Mouse (Mus musculus) bone marrow, adult 2 months (tissue): Measurements from ENCODE around the gene Aebp2. TPM values are rescaled to one million over a fixed set of nuclear protein-coding genes. Genes with fewer than 3 reads are reported as not detected.
"Not testable (repeated sequence)": the region's sequence is repeated elsewhere in the genome, so short reads cannot be mapped to it uniquely, and the experiment has no call there.

Experiments used
- H3K27ac ChIP-seq: fragments of 200-500 bp; 2 replicates; pipeline ENCODE4 v1.5.1; 2012; ENCODE audit warnings: low read depth, mild to moderate bottlenecking, control low read depth, inconsistent platforms, low read length; ENCODE audit not compliant: control insufficient read depth, poor library complexity, insufficient read depth
- H3K4me1 ChIP-seq: fragments of 200-500 bp; 2 replicates; pipeline ENCODE4 v1.6.1; 2011; ENCODE audit warnings: low read length; ENCODE audit not compliant: control insufficient read depth, insufficient read depth
- H3K4me3 ChIP-seq: fragments of 200-500 bp; replicated peaks from 2 replicates; pipeline ENCODE3; 2011; ENCODE audit warnings: mild to moderate bottlenecking, low read depth, low read length, control low read depth; ENCODE audit not compliant: control insufficient read depth
- CTCF ChIP-seq: fragments of 200-500 bp; IDR thresholded peaks from 2 replicates; pipeline ENCODE4 v1.5.1; 2011; ENCODE audit warnings: low read length, control low read depth; ENCODE audit not compliant: control insufficient read depth, insufficient read depth
- POLR2A ChIP-seq: fragments of 200-500 bp; IDR thresholded peaks from 2 replicates; pipeline ENCODE4 v1.6.1; 2011; ENCODE audit warnings: low read depth, mild to moderate bottlenecking, control low read depth, low read length, borderline replicate concordance; ENCODE audit not compliant: control insufficient read depth
- WGBS: fragments of 180-500 bp; shearing (Covaris S2); methylation state at CpG from one replicate; pipeline ENCODE4 v1.1.7; 2018; 5-methylcytosine and 5-hydroxymethylcytosine counted together
- polyA plus RNA-seq: library from polyadenylated mRNA; stranded (reverse); fragments of >200 nt; gene quantifications from 2 replicates; pipeline ENCODE4 v1.2.4, GENCODE M21; 2011; ENCODE audit warnings: low replicate concordance; ENCODE audit not compliant: missing spikeins, insufficient read depth, insufficient read length

Aebp2 gene
- polyA plus RNA-seq, 1 experiment: 12.2 TPM

- no peak for TF ChIP-seq POLR2A
- no peak for TF ChIP-seq CTCF
- Histone ChIP-seq H3K4me3 (no peak overlapping the region), H3K27ac (no peak overlapping the region), H3K4me1 (no peaks in the 10 kb centered on the region)
- 92% methylated on average over 4 of the region's 4 CpGs for WGBS
Measured at GRCm38 (mm10) chr6:140601175-140601574, 21.3 kb upstream of the Aebp2 start.

DNA sequence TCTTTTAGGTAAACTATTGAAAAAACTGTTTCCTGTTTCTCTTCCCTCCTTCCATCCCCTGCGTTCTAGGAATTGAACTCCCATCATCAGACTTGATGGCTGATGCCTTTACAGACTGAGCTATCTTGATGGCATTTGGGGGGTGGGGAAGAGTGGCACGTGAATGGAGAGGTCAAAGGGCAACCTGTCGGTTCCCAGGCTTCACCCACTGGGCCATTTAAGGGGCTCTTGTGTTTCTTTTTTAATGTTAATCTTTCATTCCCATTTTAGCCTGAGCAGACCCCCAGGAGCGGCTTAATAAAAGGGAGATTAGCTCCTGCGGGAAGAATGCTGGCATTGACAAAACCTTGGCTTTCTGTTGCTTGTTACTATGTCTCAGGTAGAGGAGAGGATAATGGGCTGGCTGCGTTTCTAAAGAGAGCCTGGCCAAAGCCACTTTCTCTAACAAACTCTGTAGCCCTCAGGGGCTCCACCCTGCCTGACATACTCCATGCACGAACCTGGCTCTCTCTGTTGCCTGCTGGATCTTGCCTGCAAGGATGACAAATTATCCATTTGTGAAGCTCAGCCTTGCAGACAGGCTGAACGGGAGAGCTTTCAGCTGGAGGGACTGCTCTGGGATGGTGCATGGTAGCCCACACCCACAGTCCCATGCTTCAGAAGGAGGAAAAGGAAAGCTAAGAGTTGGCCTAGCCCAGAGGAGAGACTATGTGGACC lies 19.1 kb upstream of the Aebp2 start:
- 80% methylated on average over 8 of the region's 8 CpGs for WGBS
- TF ChIP-seq POLR2A (no peak), CTCF (no peak)

GRCm38 (mm10) chr6:140605173-140605572 lies 17.3 kb upstream of the Aebp2 start:
- WGBS: 81% methylated on average over 5 of the region's 5 CpGs
- not testable (repeated sequence) for H3K4me1 ChIP-seq, H3K27ac ChIP-seq, H3K4me3 ChIP-seq

More for the DNA sequence above, 19.1 kb upstream of the Aebp2 start:
- Histone ChIP-seq H3K27ac (no peak overlapping the region), H3K4me1 (no peaks in the 10 kb centered on the region), H3K4me3 (no peak overlapping the region)

GRCm38 (mm10) chr6:140605732-140606131 lies 16.7 kb upstream of the Aebp2 start:
- Histone ChIP-seq H3K27ac (no peak overlapping the region), H3K4me1 (no peaks in the 10 kb centered on the region), H3K4me3 (no peak overlapping the region)
- WGBS: 83% methylated on average over 3 of the region's 3 CpGs
- TF ChIP-seq POLR2A (no peak), CTCF (no peak)

DNA sequence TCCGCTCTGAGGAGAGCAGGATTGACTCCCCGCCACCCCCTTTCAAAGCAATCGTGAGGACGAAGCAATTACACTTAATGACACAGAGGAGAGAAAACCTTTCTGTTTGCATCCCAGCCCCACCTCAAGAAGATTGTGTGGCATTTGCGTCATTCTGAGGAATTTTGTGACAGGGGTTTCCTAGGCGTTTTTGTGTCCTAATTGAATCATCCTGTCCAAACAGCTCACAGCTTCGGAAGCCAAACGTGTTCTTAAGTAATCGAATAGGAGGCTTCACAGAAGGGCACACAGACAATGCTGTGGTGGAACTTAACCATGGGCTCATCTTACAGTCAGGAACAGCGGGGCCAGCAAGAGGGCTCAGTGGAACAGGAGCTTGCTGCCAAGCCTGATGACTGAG lies 15.9 kb upstream of the Aebp2 start:
- WGBS: 78% methylated on average over 10 of the region's 10 CpGs
- Histone ChIP-seq H3K27ac (no peak overlapping the region), H3K4me3 (no peak overlapping the region), H3K4me1 (no peaks in the 10 kb centered on the region)
- TF ChIP-seq CTCF: no peak
- TF ChIP-seq POLR2A: no peak

DNA sequence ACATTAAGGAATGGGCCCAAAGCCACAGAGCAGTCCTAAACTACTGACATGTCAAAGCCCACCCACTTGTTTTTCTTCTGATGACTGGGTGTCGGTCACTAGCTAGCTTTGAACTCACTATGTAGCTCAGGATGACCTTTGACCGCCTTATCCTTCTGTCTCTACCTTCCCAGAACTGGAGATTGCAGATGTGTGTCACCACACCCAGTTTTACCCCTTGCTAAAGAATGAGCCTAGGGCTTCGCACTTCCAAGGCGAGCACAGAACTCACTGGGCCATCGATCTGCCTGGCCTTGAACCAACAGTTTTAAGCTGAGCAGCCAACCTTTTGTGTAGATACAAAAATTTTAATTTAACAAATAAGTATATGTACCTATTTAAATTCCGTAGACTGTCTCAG lies 13.8 kb upstream of the Aebp2 start:
- TF ChIP-seq POLR2A (no peak), CTCF (no peak)
- WGBS: 82% methylated on average over 6 of the region's 6 CpGs

DNA sequence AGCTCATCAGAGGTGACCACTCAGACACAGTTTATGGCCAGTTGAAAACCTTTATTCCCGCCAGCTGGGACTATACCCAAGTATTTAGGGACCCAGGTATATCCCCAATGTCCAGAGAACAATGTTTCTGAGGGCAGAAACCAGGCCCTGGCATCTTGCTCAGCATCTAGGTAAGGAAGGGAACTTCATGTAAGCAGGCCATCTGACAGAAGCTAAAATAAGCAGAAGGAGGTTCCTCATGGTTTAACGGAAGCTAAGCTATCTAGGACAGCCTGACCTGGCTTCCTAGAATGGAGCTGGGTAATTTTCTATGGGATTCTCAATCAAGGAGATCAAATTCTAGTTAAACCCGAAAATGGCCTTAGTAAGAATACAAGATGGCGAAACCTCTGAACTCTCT lies 12.9 kb upstream of the Aebp2 start:
- no peak overlapping the region for H3K4me3 ChIP-seq
- 61% methylated on average over 4 of the region's 4 CpGs for WGBS
- no peak overlapping the region for H3K27ac ChIP-seq
- no peaks in the 10 kb centered on the region for H3K4me1 ChIP-seq
- no peak for TF ChIP-seq POLR2A
- no peak for TF ChIP-seq CTCF

More for the DNA sequence above, 13.8 kb upstream of the Aebp2 start:
- Histone ChIP-seq H3K27ac (no peak overlapping the region), H3K4me1 (no peaks in the 10 kb centered on the region), H3K4me3 (no peak overlapping the region)

DNA sequence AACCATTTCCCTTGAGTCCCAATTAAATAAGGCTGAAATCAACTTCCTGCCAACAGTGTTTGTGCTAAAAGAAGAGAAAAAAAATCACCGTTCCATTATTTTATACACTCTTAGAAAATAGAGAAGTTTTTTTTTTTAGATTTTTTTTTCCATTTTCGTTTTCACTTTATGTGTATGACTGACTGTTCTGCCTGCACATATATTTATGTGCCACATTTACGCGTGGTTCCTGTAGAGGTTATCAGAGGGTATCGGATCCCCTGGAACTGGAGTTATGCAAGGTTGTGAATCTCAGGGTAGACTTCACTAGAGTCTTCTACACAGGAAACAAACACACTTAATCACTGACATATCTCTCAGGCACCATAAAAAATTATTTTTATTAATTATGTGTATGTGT lies 12.3 kb upstream of the Aebp2 start:
- WGBS: 18% methylated on average over 5 of the region's 5 CpGs
- H3K4me1 ChIP-seq: no peaks in the 10 kb centered on the region
- no peak overlapping the region for H3K4me3 ChIP-seq
- H3K27ac ChIP-seq: no peak overlapping the region
- no peak for TF ChIP-seq CTCF

- TF ChIP-seq CTCF (no peak), POLR2A (no peak)
- Histone ChIP-seq H3K27ac (no peak overlapping the region), H3K4me1 (no peaks in the 10 kb centered on the region), H3K4me3 (no peak overlapping the region)
- 80% methylated on average over 4 of the region's 4 CpGs for WGBS
Measured at GRCm38 (mm10) chr6:140611282-140611681, 11.2 kb upstream of the Aebp2 start.
